Mouse (Mus musculus) forebrain, embryonic 15.5 days (tissue): Measurements from ENCODE around the gene Syn2. TPM values are rescaled to one million over a fixed set of nuclear protein-coding genes. Genes with fewer than 3 reads are reported as not detected.
A peak's percentile ranks its signal among the peaks of the same experiment; 100 is the strongest.

Source experiments
- ATAC-seq: fragments of 200-750 bp; cut with Nextera tagmentation; replicated peaks from 2 replicates; pipeline ENCODE4 v1.8.0; 2017; ENCODE audit warnings: mild to moderate bottlenecking, moderate TSS enrichment, moderate library complexity
- H3K27ac ChIP-seq: fragments of 300-500 bp; sonication (generic); replicated peaks from 2 replicates; pipeline ENCODE4 v1.5.1; 2015; ENCODE audit warnings: mild to moderate bottlenecking, inconsistent platforms
- H3K27me3 ChIP-seq: fragments of 300-500 bp; sonication (generic); 2 replicates; pipeline ENCODE4 v1.6.1; 2015; ENCODE audit warnings: inconsistent platforms
- H3K36me3 ChIP-seq: fragments of 300-500 bp; sonication (generic); 2 replicates; pipeline ENCODE4 v1.6.1; 2015; ENCODE audit warnings: mild to moderate bottlenecking, inconsistent platforms
- H3K4me1 ChIP-seq: fragments of 300-500 bp; sonication (generic); 2 replicates; pipeline ENCODE4 v1.6.1; 2015; ENCODE audit warnings: inconsistent platforms
- H3K4me2 ChIP-seq: fragments of 300-500 bp; sonication (generic); replicated peaks from 2 replicates; pipeline ENCODE4 v1.6.1; 2015; ENCODE audit warnings: mild to moderate bottlenecking, inconsistent platforms
- H3K4me3 ChIP-seq: fragments of 300-500 bp; sonication (generic); 2 replicates; pipeline ENCODE4 v1.5.1; 2015; ENCODE audit warnings: mild to moderate bottlenecking, inconsistent platforms
- H3K9ac ChIP-seq: fragments of 300-500 bp; sonication (generic); replicated peaks from 2 replicates; pipeline ENCODE4 v1.6.1; 2015; ENCODE audit warnings: mild to moderate bottlenecking, inconsistent platforms
- H3K9me3 ChIP-seq: fragments of 300-500 bp; sonication (generic); 2 replicates; pipeline ENCODE4 v1.6.1; 2016; ENCODE audit warnings: inconsistent platforms
- WGBS: fragments of 180-500 bp; shearing (Covaris S2); methylation state at CpG from one replicate; pipeline ENCODE4 v1.1.7; 2015; ENCODE audit warnings: mixed read lengths; 5-methylcytosine and 5-hydroxymethylcytosine counted together
- polyA plus RNA-seq: library from polyadenylated mRNA; unstranded; fragments of >200 nt; fragmentation: Nextera tagmentation; extraction: Ambion mirVana; gene quantifications from 2 replicates; pipeline ENCODE4 v1.2.1, GENCODE M21; 2015

Syn2 gene
- polyA plus RNA-seq, 1 experiment from 2014 or later = 34.2 TPM

- peak overlapping the region; percentile 11; the same call in 1 of the 2 replicates for H3K4me2 ChIP-seq
- 0 out of 2 replicates have a peak overlapping the region, but pooled peaks have one; percentile 19 for H3K9ac ChIP-seq
These were observed 8.4 kb upstream of the Syn2 start for GRCm38 (mm10) chr6:115126232-115126785.

GRCm38 (mm10) chr6:115126851-115127250, 7.9 kb upstream of the Syn2 start:
- no peaks in the 10 kb centered on the region for H3K27me3 ChIP-seq
- H3K9me3 ChIP-seq = no peaks in the 10 kb centered on the region
- peaks cover 59% of the 10 kb centered on the region for H3K4me1 ChIP-seq
- H3K4me3 ChIP-seq = no peak overlapping the region
- no peak overlapping the region for H3K4me2 ChIP-seq
- H3K9ac ChIP-seq = no peak overlapping the region
- no peak for ATAC-seq
- peak overlapping the region; percentile 93 for H3K27ac ChIP-seq
- 43% methylated on average over 3 of the region's 3 CpGs for WGBS
- H3K36me3 ChIP-seq = no peaks in the 10 kb centered on the region

More at GRCm38 (mm10) chr6:115126232-115126785, 8.4 kb upstream of the Syn2 start:
- Histone ChIP-seq H3K27ac (peak overlapping the region; percentile 93), H3K4me3 (no peak overlapping the region), H3K4me1 (peaks cover 59% of the 10 kb centered on the region), H3K27me3 (no peaks in the 10 kb centered on the region), H3K9me3 (no peaks in the 10 kb centered on the region), H3K36me3 (no peaks in the 10 kb centered on the region)
- 18% methylated on average over 2 of the region's 2 CpGs for WGBS
- peak; percentile 78 for ATAC-seq

- WGBS = 79% methylated on average over 5 of the region's 5 CpGs
- no peaks in the 10 kb centered on the region for H3K27me3 ChIP-seq
- no peak overlapping the region for H3K4me2 ChIP-seq
- H3K9me3 ChIP-seq = no peaks in the 10 kb centered on the region
- H3K27ac ChIP-seq = peak overlapping the region; percentile 93
- ATAC-seq = no peak
- no peak overlapping the region for H3K4me3 ChIP-seq
- H3K4me1 ChIP-seq = peaks cover 55% of the 10 kb centered on the region
- H3K9ac ChIP-seq = no peak overlapping the region
- H3K36me3 ChIP-seq = no peaks in the 10 kb centered on the region
These were observed 7.4 kb upstream of the Syn2 start for GRCm38 (mm10) chr6:115127255-115127824.

GRCm38 (mm10) chr6:115135332-115135649, 589 bp downstream of the Syn2 start:
- 2% methylated on average over 27 of the region's 27 CpGs for WGBS
- Histone ChIP-seq H3K9ac (peak overlapping the region; percentile 83), H3K9me3 (no peaks in the 10 kb centered on the region), H3K4me1 (peaks cover 10% of the 10 kb centered on the region; the same call in 1 of the 2 replicates), H3K4me2 (peak overlapping the region; percentile 77), H3K4me3 (peak overlapping the region; percentile 88), H3K27me3 (no peaks in the 10 kb centered on the region), H3K36me3 (no peaks in the 10 kb centered on the region), H3K27ac (peak overlapping the region; percentile 51)
- ATAC-seq = no peak

- Histone ChIP-seq H3K4me3 (peak overlapping the region; percentile 88), H3K9ac (no peak overlapping the region), H3K27ac (no peak overlapping the region), H3K27me3 (no peaks in the 10 kb centered on the region), H3K9me3 (no peaks in the 10 kb centered on the region), H3K4me1 (peaks cover 10% of the 10 kb centered on the region; the same call in 1 of the 2 replicates), H3K4me2 (peak overlapping the region; percentile 77), H3K36me3 (no peaks in the 10 kb centered on the region)
- WGBS = 54% methylated on average over 7 of the region's 9 CpGs
- no peak for ATAC-seq
These were observed 1.5 kb downstream of the Syn2 start for GRCm38 (mm10) chr6:115136156-115136555.

- Histone ChIP-seq H3K4me1 (peaks cover 3% of the 10 kb centered on the region; the same call in 1 of the 2 replicates), H3K27ac (no peak overlapping the region), H3K27me3 (no peaks in the 10 kb centered on the region), H3K9ac (no peak overlapping the region), H3K36me3 (peaks cover 6% of the 10 kb centered on the region; the same call in 1 of the 2 replicates), H3K4me3 (no peak overlapping the region), H3K9me3 (no peaks in the 10 kb centered on the region), H3K4me2 (no peak overlapping the region)
- WGBS = 62% methylated on average over 4 of the region's 4 CpGs
- no peak for ATAC-seq
These were observed 6.7 kb downstream of the Syn2 start for GRCm38 (mm10) chr6:115141446-115141845.

GRCm38 (mm10) chr6:115161175-115161574, 26.5 kb downstream of the Syn2 start:
- no peak for ATAC-seq
- H3K36me3 ChIP-seq = no peaks in the 10 kb centered on the region
- no peak overlapping the region for H3K27ac ChIP-seq
- no peak overlapping the region for H3K4me2 ChIP-seq
- H3K9me3 ChIP-seq = no peaks in the 10 kb centered on the region
- peaks cover 10% of the 10 kb centered on the region for H3K4me1 ChIP-seq
- H3K27me3 ChIP-seq = no peaks in the 10 kb centered on the region
- 71% methylated on average over 4 of the region's 4 CpGs for WGBS
- no peak overlapping the region for H3K4me3 ChIP-seq
- H3K9ac ChIP-seq = no peak overlapping the region

- H3K4me2 ChIP-seq = no peak overlapping the region
- no peak overlapping the region for H3K4me3 ChIP-seq
- H3K36me3 ChIP-seq = no peaks in the 10 kb centered on the region
- 48% methylated on average over 3 of the region's 3 CpGs for WGBS
- no peaks in the 10 kb centered on the region for H3K9me3 ChIP-seq
- H3K27me3 ChIP-seq = no peaks in the 10 kb centered on the region
- peaks cover 19% of the 10 kb centered on the region for H3K4me1 ChIP-seq
- H3K27ac ChIP-seq = peak overlapping the region; percentile 84
- no peak overlapping the region for H3K9ac ChIP-seq
- peak; percentile 53 for ATAC-seq
These were observed 31.3 kb downstream of the Syn2 start for GRCm38 (mm10) chr6:115165863-115166470.

GRCm38 (mm10) chr6:115168921-115169320, 34.2 kb downstream of the Syn2 start:
- Histone ChIP-seq H3K27me3 (no peaks in the 10 kb centered on the region), H3K4me2 (no peak overlapping the region), H3K4me1 (peaks cover 19% of the 10 kb centered on the region), H3K9ac (no peak overlapping the region), H3K9me3 (no peaks in the 10 kb centered on the region), H3K4me3 (no peak overlapping the region), H3K27ac (peak overlapping the region; percentile 64), H3K36me3 (no peaks in the 10 kb centered on the region)
- WGBS = 39% methylated on average over 3 of the region's 3 CpGs
- 0 out of 2 replicates have a peak, but pooled peaks have one; percentile 41 for ATAC-seq

GRCm38 (mm10) chr6:115169518-115169917, 34.8 kb downstream of the Syn2 start:
- 85% methylated on average over 2 of the region's 2 CpGs for WGBS

GRCm38 (mm10) chr6:115174845-115175244, 40.1 kb downstream of the Syn2 start:
- Histone ChIP-seq H3K4me2 (no peak overlapping the region), H3K4me1 (no peaks in the 10 kb centered on the region), H3K27ac (no peak overlapping the region), H3K27me3 (no peaks in the 10 kb centered on the region), H3K36me3 (no peaks in the 10 kb centered on the region), H3K9ac (no peak overlapping the region), H3K9me3 (no peaks in the 10 kb centered on the region), H3K4me3 (no peak overlapping the region)
- 32% methylated on average over 3 of the region's 3 CpGs for WGBS
- no peak for ATAC-seq

More at GRCm38 (mm10) chr6:115169518-115169917, 34.8 kb downstream of the Syn2 start:
- H3K27ac ChIP-seq = peak overlapping the region; percentile 64; the same call in 1 of the 2 replicates
- no peaks in the 10 kb centered on the region for H3K36me3 ChIP-seq
- no peak overlapping the region for H3K4me2 ChIP-seq
- H3K9me3 ChIP-seq = no peaks in the 10 kb centered on the region
- H3K9ac ChIP-seq = no peak overlapping the region
- no peak for ATAC-seq
- H3K4me3 ChIP-seq = no peak overlapping the region
- H3K4me1 ChIP-seq = peaks cover 19% of the 10 kb centered on the region
- no peaks in the 10 kb centered on the region for H3K27me3 ChIP-seq

GRCm38 (mm10) chr6:115178826-115179225, 44.1 kb downstream of the Syn2 start:
- Histone ChIP-seq H3K27me3 (no peaks in the 10 kb centered on the region), H3K27ac (no peak overlapping the region), H3K4me2 (no peak overlapping the region), H3K4me1 (no peaks in the 10 kb centered on the region), H3K9me3 (no peaks in the 10 kb centered on the region), H3K4me3 (no peak overlapping the region), H3K9ac (no peak overlapping the region), H3K36me3 (no peaks in the 10 kb centered on the region)
- 45% methylated on average over 3 of the region's 3 CpGs for WGBS
- no peak for ATAC-seq
